Mouse (Mus musculus) hematopoietic stem cell, adult 5-6 weeks (primary cell): ENCODE results near the gene Tgm3. TPM values are rescaled to one million over a fixed set of nuclear protein-coding genes. Genes with fewer than 3 reads are reported as not detected.

Experiments
- ATAC-seq, 2 experiments: fragments of 125-278 bp in 1 of 2; replicated peaks in 1 of 2; 2 replicates each; pipeline ENCODE4 v1.8.0; 2016 to 2017; ENCODE audit warnings: inconsistent platforms in 2 of 2, mild to moderate bottlenecking in 2 of 2, moderate number of reproducible peaks in 2 of 2, low read depth in 1 of 2, moderate TSS enrichment in 1 of 2; ENCODE audit not compliant: low FRiP score in 2 of 2, poor library complexity in 2 of 2, severe bottlenecking in 2 of 2, insufficient read depth in 1 of 2, low TSS enrichment in 1 of 2
- total RNA-seq: library from RNA; stranded (forward); fragments of 172-1452, 232-1000 nt; gene quantifications from 2 replicates; pipeline ENCODE4 v1.2.3, GENCODE M21; 2017

Gene Tgm3
- total RNA-seq, result 0.30 TPM in 1 of 2 replicates, not detected in the other

DNA sequence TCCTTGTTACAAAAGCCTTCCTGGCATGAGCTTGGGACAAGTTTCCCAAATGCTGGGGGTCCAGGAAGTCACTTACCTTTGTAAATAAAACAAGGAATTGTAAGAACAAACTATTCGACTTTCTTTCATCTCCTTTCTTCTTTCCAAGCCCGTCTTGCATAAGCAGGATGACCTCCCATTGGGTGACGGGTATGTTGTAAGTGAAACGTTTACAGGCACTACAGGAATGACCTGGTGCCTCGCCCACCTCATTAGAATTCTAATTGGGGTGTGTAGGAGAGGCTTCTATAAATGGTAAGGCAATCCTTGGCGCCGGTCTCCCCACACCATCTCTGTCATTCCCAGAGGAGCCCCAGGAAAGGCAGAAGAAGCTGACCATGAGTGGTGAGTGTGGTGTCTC lies at the start of gene Tgm3:
Tgm3 (plus strand) TSS at position 324 of the 400 bp plus-strand sequence.
- ATAC-seq, result no peak

DNA sequence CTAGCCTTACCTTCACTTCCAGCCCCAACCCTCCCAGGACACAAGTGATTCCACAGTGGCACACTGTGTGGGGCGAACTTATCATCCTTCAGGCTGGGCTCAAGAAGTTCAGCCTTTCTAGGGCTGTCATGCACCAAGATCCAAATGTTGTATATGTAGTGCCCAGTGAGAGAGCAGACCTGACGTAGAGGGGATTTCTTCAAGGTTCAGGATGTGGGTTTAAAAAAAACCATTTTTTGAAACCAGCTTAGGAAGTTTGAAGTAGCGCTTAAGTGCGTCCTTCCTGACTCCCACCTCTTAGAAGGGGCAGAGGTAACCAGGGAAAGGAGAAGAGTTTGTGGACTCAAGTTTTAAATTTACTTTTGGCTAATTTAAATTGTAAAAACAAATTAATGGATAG lies 31.5 kb upstream of the Tgm3 start:
- peak; percentile 73 to 84 for ATAC-seq

DNA sequence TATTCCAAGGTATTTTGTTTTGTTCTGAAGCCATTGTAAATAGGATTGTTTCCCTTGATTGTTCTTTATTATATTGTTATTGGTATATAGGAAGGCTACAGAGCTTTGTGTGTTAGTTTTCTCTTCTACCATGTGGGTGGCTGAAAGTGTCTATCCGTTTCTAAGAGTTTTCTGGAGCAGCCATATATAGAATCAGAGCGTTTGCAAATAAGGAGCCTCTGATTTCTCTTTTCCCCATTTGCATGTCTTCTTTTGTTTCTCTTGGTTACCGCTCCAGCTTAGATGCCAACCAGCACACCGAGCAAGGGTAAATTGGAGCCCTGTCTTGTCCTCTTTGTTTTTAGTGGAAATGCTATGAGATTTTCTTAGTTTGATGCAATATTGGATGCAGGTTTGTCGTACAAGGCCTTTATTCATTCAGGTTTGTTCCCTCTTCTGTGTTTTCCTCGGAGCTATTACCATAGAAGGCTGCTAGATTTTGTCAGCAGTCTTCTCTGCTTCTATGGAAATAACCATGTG lies 24.6 kb upstream of the Tgm3 start:
- no peak for ATAC-seq

DNA sequence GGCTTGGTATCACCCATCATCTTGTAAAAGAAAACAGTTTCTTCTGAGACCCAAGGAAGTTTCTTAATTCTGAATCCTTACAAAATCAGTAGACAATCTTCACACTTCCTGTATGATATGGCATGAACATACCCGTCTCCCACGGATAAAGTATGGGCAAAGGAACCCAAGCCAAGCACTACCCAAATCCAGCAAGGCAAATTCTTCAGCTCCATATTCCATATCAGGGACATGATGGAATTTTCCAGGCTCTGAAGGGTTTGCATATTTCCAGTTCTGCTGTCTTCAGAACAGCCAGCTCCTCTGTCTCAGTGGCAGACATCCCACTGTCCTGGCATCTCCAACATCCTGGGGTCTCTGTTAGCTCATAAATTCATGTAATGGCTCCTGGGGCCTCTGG lies 22.5 kb upstream of the Tgm3 start:
- no peak for ATAC-seq

DNA sequence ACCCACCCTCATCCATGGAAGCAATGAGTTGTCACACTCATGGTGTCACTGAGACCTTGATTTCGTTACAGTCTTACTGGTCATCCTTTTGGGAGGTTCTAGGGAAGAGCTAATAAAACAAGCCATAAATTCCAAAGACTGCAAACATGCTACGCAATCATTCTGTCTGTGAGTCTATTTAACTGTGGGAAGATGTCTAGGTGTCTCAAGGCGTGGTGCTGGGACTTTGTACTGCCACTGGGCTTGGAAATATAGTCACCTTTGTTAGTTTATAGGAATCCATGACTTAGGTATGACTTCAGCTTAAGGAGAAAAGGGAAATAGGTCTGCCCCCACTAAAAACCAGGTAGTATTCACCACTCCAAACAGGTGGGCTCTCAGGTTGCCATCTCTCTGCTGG lies 17.7 kb upstream of the Tgm3 start:
- no peak for ATAC-seq

DNA sequence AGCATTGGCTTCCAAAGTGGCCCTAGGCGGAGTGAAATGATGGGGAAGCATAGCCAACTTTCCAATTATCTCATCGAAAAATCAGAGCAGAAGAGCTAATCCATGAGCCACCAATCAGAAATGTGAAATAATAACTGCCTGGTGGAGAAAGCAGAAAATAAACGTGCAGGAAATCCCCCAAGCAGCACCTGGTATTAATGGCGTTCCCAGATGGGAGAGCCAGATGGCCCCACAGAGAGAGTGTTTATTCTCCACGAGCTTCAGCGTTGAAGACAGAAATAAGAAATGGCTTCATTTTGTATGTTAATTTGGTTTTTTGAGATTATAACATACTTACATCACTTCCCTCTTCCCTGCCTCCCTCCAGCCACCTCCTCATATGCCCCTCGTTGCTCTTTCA lies 13.7 kb upstream of the Tgm3 start:
- no peak for ATAC-seq

DNA sequence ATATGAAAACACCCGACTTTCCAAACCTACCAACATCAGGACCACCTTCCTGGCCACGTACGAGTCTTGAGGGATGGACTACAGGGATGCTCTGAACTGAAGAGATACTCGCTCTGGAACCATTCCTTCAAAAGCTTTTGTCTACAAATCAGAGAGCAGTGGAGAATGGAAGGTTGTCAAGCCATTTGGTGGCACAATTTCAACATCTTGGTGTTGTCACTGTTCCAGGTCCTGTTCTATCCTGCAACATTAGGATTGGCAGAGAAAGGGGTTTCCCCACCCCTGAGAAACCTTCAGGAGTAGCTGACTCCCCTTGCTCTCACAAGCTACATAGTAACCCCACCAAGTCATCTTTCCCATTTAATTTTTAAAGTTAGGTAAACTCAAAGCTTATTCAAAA lies 12.9 kb upstream of the Tgm3 start:
- no peak for ATAC-seq

DNA sequence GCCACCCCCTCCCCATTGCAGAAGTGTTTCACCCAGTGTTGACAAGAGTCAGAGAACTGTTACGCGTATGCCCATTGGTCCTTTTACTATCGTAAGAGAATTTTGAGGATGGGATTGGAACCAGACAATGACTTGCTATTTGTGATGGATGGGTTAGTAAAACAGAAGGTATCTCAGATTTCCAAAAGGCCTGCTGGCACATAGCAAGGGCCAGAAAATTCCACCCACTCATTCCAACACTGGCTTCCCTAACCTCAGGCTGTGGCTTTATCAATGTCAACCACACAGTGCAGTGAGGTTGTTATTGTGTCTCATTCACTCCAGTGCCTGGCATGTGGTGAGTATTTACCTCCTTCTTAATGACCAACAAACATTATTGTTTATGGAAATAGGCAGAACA lies 11.5 kb upstream of the Tgm3 start:
- ATAC-seq, result no peak

DNA sequence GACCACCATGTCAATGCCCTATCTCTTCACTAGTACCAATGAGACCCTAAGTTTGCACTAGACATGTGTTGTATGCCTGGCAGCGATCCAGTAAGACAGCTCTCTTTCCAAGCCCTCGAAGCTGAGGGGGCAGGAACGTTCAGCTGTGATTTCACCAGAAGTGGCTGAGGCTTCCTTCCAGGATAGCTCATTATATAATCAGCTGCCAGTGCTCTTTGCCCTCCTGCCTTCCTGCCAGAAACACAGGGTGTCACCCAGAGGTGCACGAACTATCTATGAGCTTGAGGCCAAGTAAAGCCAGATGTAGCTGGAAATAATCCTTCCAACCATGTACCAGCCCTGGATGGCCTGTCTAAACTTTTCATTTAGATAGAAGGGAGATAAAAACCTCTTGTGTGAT lies 8.1 kb upstream of the Tgm3 start:
- ATAC-seq, result no peak

DNA sequence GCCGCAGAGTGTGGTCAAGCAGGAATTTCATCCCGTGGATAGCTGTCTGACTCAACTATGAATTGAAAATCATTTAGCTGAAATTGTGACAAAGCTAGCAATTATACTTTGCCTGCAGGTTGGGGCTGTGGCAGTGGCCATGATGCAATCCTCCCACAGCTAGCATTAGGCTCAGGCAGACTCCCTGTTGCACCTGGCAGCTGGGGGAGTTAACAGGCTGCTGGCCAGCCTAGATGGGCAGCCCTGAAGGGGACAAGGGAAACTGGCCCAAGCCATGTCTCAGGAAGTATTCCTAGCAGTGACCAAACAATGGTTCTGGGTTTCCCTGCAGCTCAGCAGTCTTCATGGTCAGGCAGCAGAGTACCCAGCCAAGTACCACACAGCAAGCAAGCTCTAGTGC lies 2.8 kb upstream of the Tgm3 start:
- no peak for ATAC-seq

DNA sequence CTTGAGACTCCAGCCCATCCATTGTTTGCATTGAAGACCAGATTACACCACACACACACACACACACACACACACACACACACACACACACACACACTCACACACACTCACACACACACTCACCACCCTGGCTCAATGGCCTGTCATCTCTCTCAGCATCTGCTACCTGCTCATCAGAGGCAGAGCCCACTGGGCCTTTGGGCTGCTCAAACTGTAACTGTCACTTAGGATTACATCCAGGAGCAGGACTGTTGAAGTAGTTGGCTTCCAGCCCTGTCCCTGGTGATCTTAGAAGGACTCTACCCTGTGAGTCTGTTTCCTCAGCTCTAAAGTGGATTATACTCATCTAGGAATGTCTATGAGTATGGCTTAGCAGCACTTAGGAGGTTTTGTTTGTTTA lies 1.5 kb downstream of the Tgm3 start:
- no peak for ATAC-seq

DNA sequence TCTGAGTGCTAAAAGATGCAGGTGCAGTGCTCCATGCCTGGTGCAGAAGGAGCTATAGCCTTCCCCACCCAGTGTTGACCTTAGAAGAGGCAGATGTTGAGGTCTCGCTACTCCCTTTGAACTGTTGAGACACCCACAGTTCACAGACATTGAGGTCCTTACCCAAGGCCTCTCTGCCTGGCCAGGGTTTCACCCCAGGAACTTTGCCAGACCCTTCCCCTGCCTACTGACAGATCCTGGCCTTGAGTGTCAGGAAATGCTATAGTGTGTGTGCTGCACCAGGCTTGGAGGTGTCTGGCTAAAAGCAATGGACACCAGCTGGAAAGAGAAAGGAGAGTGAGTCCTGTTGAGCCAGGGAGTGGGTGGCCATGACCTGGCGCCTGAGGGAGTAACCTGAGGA lies 3.0 kb downstream of the Tgm3 start:
- ATAC-seq, result no peak

DNA sequence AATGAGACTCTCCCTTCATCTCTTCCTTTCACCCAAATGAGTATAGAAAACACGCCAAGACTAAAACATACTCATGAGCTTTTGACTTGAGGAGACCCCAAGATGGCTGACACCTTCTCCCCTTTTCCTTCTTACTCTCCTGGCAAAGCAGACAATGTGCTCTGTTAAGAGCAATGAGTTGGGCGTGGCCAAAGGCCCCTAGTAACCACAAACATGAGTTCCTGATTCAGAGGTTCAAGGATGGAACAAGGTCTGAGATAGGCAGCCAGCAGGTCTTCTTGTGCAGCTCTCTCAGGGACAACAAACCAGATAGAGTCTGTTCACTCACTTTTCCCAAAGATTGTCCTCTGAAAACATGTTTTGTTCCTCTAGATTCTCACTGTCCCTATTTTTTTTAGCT lies 5.9 kb downstream of the Tgm3 start:
- no peak for ATAC-seq

DNA sequence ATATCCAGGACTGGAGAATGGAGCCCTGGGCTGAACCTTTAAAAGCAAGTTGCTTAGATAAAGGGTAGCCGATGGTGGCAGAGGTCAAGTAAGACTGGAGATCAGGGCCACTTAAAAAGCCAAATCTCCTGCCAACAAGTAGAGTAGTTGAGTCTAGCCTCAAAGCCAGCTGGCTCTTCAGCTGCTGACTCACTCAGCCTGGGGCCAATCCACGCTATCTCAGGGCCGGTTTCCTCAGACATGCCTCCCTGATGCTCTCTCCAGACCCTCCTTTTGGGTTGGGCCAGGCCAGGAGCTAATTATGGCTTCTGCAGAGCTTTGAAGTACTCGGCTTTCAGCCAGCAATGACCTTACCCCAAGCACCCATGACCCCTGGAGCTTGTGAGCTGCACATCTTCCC lies 15.7 kb downstream of the Tgm3 start:
- no peak for ATAC-seq

DNA sequence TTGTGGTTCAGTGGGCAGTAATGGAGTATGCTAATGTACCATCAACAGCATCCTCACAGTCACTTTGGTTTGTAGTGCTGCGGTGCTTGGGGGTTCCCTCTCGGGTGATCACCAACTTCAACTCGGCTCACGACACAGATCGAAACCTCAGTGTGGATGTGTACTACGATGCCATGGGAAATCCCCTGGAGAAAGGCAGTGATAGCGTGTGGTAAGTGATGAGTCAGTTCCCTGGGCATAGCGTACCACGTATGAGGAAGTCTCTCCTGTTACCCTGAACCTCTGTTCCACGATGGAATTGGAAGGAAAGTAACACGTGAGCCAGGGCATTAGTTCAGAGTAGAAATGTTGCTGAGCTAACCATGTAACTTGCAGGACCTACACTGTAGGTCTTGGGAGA lies 17.7 kb downstream of the Tgm3 start:
- ATAC-seq, result no peak

DNA sequence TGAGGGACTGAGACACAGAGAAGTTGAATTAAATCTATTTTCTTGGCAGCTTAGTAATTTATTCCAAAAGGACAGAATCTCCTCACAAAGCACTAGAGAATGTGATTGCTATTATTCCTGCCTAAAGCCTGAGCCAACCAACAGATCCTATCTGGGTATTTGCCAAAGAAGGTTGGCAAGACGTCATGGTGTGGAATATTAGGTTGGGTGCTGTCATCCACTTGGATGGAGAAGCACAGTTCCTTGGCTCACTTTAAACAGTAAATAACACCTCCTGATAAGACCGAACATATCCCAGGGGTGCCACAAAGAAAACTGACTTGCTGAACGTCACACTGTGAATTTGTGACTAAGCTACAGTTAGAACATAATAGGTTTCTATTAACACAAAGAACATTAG lies 20.5 kb downstream of the Tgm3 start:
- ATAC-seq, result no peak

DNA sequence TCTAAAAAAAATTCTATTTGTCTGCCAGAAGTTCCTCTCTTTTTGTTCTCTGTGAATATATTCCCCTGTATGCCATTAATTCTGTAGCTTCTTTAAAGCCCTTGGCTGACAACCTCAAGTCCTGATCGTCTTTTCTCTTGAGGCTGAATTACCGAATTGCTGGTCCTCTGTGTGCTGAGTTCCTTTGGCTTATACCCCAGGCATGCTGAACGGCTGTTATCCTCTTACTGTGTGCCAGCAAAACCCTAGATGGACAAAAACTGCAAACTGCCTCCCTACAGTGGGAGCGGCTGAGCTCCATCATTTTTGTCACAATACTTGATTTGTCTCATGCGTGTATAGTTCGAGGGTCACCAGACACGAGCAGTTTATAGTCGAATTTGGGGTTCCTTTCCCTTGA lies 24.7 kb downstream of the Tgm3 start:
- ATAC-seq, result no peak

DNA sequence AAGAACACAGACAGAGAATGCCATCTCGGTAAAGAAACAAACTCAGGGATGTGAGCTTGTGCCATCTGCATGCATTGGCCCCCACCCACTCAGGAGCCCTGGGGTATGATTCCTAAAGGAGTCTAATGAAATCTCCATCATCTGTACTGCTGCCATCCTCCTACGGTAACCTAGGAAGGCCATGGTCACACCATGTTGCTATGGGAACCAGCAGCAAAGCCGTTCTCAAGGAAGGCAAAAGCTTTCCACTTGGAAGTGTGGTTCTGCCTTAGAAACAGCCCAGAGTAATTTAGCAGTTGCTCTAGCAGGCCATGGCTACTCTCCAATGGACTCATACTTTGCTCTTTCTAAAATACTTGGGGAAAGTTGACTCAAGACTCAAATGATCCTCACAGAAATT lies 26.8 kb downstream of the Tgm3 start:
- ATAC-seq, result no peak

DNA sequence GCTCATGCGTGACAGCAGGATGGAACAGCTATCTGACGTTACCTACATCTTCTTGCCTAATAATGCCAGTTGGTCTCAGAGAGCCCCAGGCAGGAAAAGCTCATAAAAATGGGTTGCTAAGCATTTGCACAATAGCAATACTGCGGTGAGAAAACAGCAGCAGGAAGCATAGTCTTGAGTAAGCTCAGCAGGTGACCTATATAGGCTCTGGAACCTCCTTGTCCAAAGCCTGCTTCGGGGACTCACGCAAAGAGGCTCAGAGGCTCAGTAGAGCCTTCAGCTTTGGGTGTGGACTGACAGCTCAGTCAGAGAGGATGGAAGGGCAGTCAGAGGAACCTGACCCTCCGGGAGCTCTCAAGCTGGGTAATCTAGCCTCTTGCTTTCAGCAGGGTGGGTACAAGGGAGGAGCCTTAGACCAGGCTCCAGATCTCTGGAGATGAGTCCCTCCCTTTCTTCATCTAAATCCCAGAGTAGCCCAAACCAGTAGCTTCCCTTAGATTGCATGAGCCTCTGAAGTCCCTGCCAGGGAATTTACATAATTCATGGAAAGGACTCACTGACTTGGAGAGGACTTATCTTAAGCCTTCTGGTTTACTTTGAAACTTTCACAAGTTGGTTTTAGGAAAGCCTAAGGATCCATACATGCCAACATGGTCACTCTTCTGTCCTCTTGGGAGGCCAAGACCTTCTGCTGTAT lies 28.2 kb downstream of the Tgm3 start:
- peak in 1 of 2 experiments; percentile 66; a peak in 2 of 4 replicates for ATAC-seq
